Mouse (Mus musculus): ENCODE measurements around the gene Fam107b.
"Not testable (repeated sequence)": the region's sequence is repeated elsewhere in the genome, so short reads cannot be mapped to it uniquely, and the experiment has no call there.

Gene Fam107b

GRCm38 (mm10) chr2:3713682-3714361, 143.5 kb downstream of the Fam107b start:
- DNase-seq, result no peak

GRCm38 (mm10) chr2:3714511-3714910, 144.2 kb downstream of the Fam107b start:
- DNase-seq, result no peak

GRCm38 (mm10) chr2:3715424-3715823, 145.1 kb downstream of the Fam107b start:
- DNase-seq, result no peak

- peak; percentile 50 for DNase-seq
These were observed 147.0 kb downstream of the Fam107b start for GRCm38 (mm10) chr2:3717268-3717667.

GRCm38 (mm10) chr2:3717847-3718246, 147.6 kb downstream of the Fam107b start:
- DNase-seq, result no peak

- DNase-seq, result not testable (repeated sequence)
These were observed 149.3 kb downstream of the Fam107b start for GRCm38 (mm10) chr2:3719436-3720121.

GRCm38 (mm10) chr2:3721107-3721506, 150.8 kb downstream of the Fam107b start:
- no peak for DNase-seq

- DNase-seq, result no peak
These were observed 151.7 kb downstream of the Fam107b start for GRCm38 (mm10) chr2:3721974-3722373.

- no peak for DNase-seq
These were observed 153.3 kb downstream of the Fam107b start for GRCm38 (mm10) chr2:3723391-3724106.

GRCm38 (mm10) chr2:3726501-3727078, 156.3 kb downstream of the Fam107b start:
- DNase-seq, result no peak

GRCm38 (mm10) chr2:3727225-3727930, 157.1 kb downstream of the Fam107b start:
- no peak for DNase-seq

GRCm38 (mm10) chr2:3728090-3728489, 157.8 kb downstream of the Fam107b start:
- DNase-seq, result no peak

- no peak for DNase-seq
These were observed 159.3 kb downstream of the Fam107b start for GRCm38 (mm10) chr2:3729586-3729985.

GRCm38 (mm10) chr2:3730744-3731143, 160.5 kb downstream of the Fam107b start:
- DNase-seq, result no peak

GRCm38 (mm10) chr2:3731316-3732015, 161.2 kb downstream of the Fam107b start:
- DNase-seq, result no peak

GRCm38 (mm10) chr2:3737917-3738694, 167.8 kb downstream of the Fam107b start:
- no peak for DNase-seq

- DNase-seq, result no peak
These were observed 168.4 kb downstream of the Fam107b start for GRCm38 (mm10) chr2:3738734-3739133.

GRCm38 (mm10) chr2:3739351-3739961, 169.2 kb downstream of the Fam107b start:
- DNase-seq, result no peak

GRCm38 (mm10) chr2:3740256-3740655, 170.0 kb downstream of the Fam107b start:
- DNase-seq, result no peak

- DNase-seq, result no peak
These were observed 170.4 kb downstream of the Fam107b start for GRCm38 (mm10) chr2:3740670-3741069.

GRCm38 (mm10) chr2:3742519-3742918, 172.2 kb downstream of the Fam107b start:
- DNase-seq, result peak; percentile 45

Data from retina, postnatal 1 day (tissue).